Mouse (Mus musculus) MEL (cell line): ENCODE data around the gene Slc22a20. TPM values are rescaled to one million over a fixed set of nuclear protein-coding genes. Genes with fewer than 3 reads are reported as not detected.

Source experiments
- DNase-seq: peaks from one replicate; pipeline ENCODE4 v3.0.0; 2011; ENCODE audit warnings: low read depth, low spot score
- H3K27ac ChIP-seq: 2 replicates; pipeline ENCODE4 v1.5.1; 2012; ENCODE audit warnings: low read depth, mild to moderate bottlenecking, control low read depth, low read length, moderate library complexity; ENCODE audit not compliant: control insufficient read depth
- H3K27me3 ChIP-seq, 2 experiments: fragments of 150-350 bp in 1 of 2; sonication (generic) in 1 of 2; 2 replicates each; pipeline ENCODE4 v1.6.1; 2012; ENCODE audit warnings: low read length in 2 of 2, mild to moderate bottlenecking in 2 of 2, improper control_type of control experiment in 1 of 2, moderate library complexity in 1 of 2; ENCODE audit not compliant: insufficient read depth in 2 of 2, control insufficient read depth in 1 of 2
- H3K36me3 ChIP-seq, 2 experiments: 2 replicates each; pipeline ENCODE4 v1.6.1; 2012 to 2014; ENCODE audit warnings: low read length in 2 of 2, improper control_type of control experiment in 1 of 2, inconsistent platforms in 1 of 2, mild to moderate bottlenecking in 1 of 2; ENCODE audit not compliant: insufficient read depth in 2 of 2, control insufficient read depth in 1 of 2
- H3K4me1 ChIP-seq, 2 experiments: fragments of 150-350 bp in 1 of 2; sonication (generic) in 1 of 2; 2 replicates each; pipeline ENCODE4 v1.6.1; 2012; ENCODE audit warnings: low read length in 2 of 2, improper control_type of control experiment in 1 of 2, mild to moderate bottlenecking in 1 of 2; ENCODE audit not compliant: insufficient read depth in 2 of 2, control insufficient read depth in 1 of 2
- H3K4me3 ChIP-seq, 2 experiments: fragments of 150-350 bp in 1 of 2; sonication (generic) in 1 of 2; 2 replicates each; pipeline ENCODE4 v1.5.1; 2012; ENCODE audit warnings: low read depth in 2 of 2, low read length in 2 of 2, mild to moderate bottlenecking in 2 of 2, moderate library complexity in 2 of 2, control low read depth in 1 of 2, improper control_type of control experiment in 1 of 2; ENCODE audit not compliant: control insufficient read depth in 1 of 2, insufficient read depth in 1 of 2
- H3K79me2 ChIP-seq: 2 replicates; pipeline ENCODE4 v1.6.1; 2012; ENCODE audit warnings: mild to moderate bottlenecking, low read length, moderate library complexity; ENCODE audit not compliant: control insufficient read depth, poor library complexity, insufficient read depth
- H3K9ac ChIP-seq: 2 replicates; pipeline ENCODE4 v1.6.1; 2012; ENCODE audit warnings: low read depth, mild to moderate bottlenecking, control low read depth, low read length, moderate library complexity; ENCODE audit not compliant: control insufficient read depth, poor library complexity, severe bottlenecking
- H3K9me3 ChIP-seq: fragments of 150-350 bp; sonication (generic); replicated peaks from 2 replicates; pipeline ENCODE4 v1.6.1; 2012; ENCODE audit warnings: mild to moderate bottlenecking, low read length, improper control_type of control experiment, moderate library complexity; ENCODE audit not compliant: insufficient read depth
- BHLHE40 ChIP-seq: IDR thresholded peaks from 2 replicates; pipeline ENCODE4 v1.6.1; 2012; ENCODE audit warnings: low read depth, mild to moderate bottlenecking, inconsistent platforms, low read length, improper control_type of control experiment, borderline replicate concordance
- CHD1 ChIP-seq: IDR thresholded peaks from 2 replicates; pipeline ENCODE4 v1.6.1; 2012; ENCODE audit warnings: low read depth, mild to moderate bottlenecking, inconsistent platforms, low read length, improper control_type of control experiment
- CHD2 ChIP-seq: IDR thresholded peaks from 2 replicates; pipeline ENCODE4 v1.6.1; 2011; ENCODE audit warnings: low read length, improper control_type of control experiment
- ELF1 ChIP-seq: IDR thresholded peaks from 2 replicates; pipeline ENCODE4 v1.6.1; 2014; ENCODE audit warnings: low read depth, mild to moderate bottlenecking, inconsistent platforms, low read length, improper control_type of control experiment, moderate library complexity
- HCFC1 ChIP-seq: IDR thresholded peaks from 2 replicates; pipeline ENCODE4 v1.6.1; 2012; ENCODE audit warnings: low read depth, mild to moderate bottlenecking, inconsistent platforms, low read length, improper control_type of control experiment, moderate library complexity
- JUND ChIP-seq: IDR thresholded peaks from 2 replicates; pipeline ENCODE4 v1.6.1; 2011; ENCODE audit warnings: low read depth, mild to moderate bottlenecking, improper control_type of control experiment, low read length
- MAFK ChIP-seq: IDR thresholded peaks from 2 replicates; pipeline ENCODE4 v1.6.1; 2011; ENCODE audit warnings: low read depth, mild to moderate bottlenecking, low read length, improper control_type of control experiment, borderline replicate concordance
- MAX ChIP-seq: IDR thresholded peaks from 2 replicates; pipeline ENCODE4 v1.6.1; 2011; ENCODE audit warnings: low read length, improper control_type of control experiment
- MEF2A ChIP-seq: IDR thresholded peaks from 2 replicates; pipeline ENCODE4 v1.6.1; 2014; ENCODE audit warnings: low read depth, mild to moderate bottlenecking, inconsistent platforms, low read length, improper control_type of control experiment; ENCODE audit not compliant: poor library complexity, insufficient replicate concordance, severe bottlenecking; ENCODE audit errors: extremely low read depth
- MXI1 ChIP-seq: IDR thresholded peaks from 2 replicates; pipeline ENCODE4 v1.6.1; 2011; ENCODE audit warnings: mild to moderate bottlenecking, low read depth, low read length, improper control_type of control experiment
- MYB ChIP-seq: IDR thresholded peaks from 2 replicates; pipeline ENCODE4 v1.6.1; 2011; ENCODE audit warnings: mild to moderate bottlenecking, low read depth, low read length, improper control_type of control experiment
- MYC ChIP-seq: IDR thresholded peaks from 2 replicates; pipeline ENCODE4 v1.6.1; 2011; ENCODE audit warnings: low read depth, mild to moderate bottlenecking, low read length, improper control_type of control experiment, moderate library complexity
- NELFE ChIP-seq: IDR thresholded peaks from 2 replicates; pipeline ENCODE4 v1.6.1; 2011; ENCODE audit warnings: low read depth, low read length, improper control_type of control experiment
- POLR2AphosphoS2 ChIP-seq: IDR thresholded peaks from 2 replicates; pipeline ENCODE4 v1.6.1; 2011; ENCODE audit warnings: low read length, improper control_type of control experiment
- POLR2AphosphoS5 ChIP-seq: IDR thresholded peaks from 2 replicates; pipeline ENCODE4 v1.6.1; 2012; ENCODE audit warnings: low read depth, borderline replicate concordance, mild to moderate bottlenecking, inconsistent platforms, low read length, moderate library complexity, mixed read lengths
- TBP ChIP-seq: IDR thresholded peaks from 2 replicates; pipeline ENCODE4 v1.8.0; 2011; ENCODE audit warnings: low read depth, low read length, improper control_type of control experiment
- UBTF ChIP-seq: IDR thresholded peaks from 2 replicates; pipeline ENCODE4 v1.6.1; 2012; ENCODE audit warnings: low read depth, mild to moderate bottlenecking, inconsistent platforms, low read length, improper control_type of control experiment, moderate library complexity, borderline replicate concordance; ENCODE audit not compliant: insufficient read depth
- ZKSCAN1 ChIP-seq: IDR thresholded peaks from 2 replicates; pipeline ENCODE4 v1.6.1; 2012; ENCODE audit warnings: low read depth, mild to moderate bottlenecking, inconsistent platforms, low read length, improper control_type of control experiment, moderate library complexity
- ZMIZ1 ChIP-seq: IDR thresholded peaks from 2 replicates; pipeline ENCODE4 v1.6.1; 2012; ENCODE audit warnings: low read depth, mild to moderate bottlenecking, inconsistent platforms, low read length, improper control_type of control experiment, moderate library complexity
- polyA plus RNA-seq, 2 experiments: library from polyadenylated mRNA; stranded (reverse) in 1 of 2; unstranded in 1 of 2; fragments of >175 nt in 1 of 2; fragments of >200 nt in 1 of 2; gene quantifications; 2 replicates each; pipeline versions ENCODE4 v1.2.1 to v1.2.4; 2012; ENCODE audit warnings: low replicate concordance in 2 of 2, low read depth in 1 of 2; ENCODE audit not compliant: insufficient read length in 2 of 2, insufficient read depth in 1 of 2, missing spikeins in 1 of 2
- total RNA-seq: library from RNA; depleted of rRNA; stranded (reverse); fragments of 300-350 nt; gene quantifications from 2 replicates; pipeline ENCODE4 v1.2.3, GENCODE M21; 2012

Slc22a20 gene
- total and polyA plus RNA-seq, 3 experiments = not detected

DNA sequence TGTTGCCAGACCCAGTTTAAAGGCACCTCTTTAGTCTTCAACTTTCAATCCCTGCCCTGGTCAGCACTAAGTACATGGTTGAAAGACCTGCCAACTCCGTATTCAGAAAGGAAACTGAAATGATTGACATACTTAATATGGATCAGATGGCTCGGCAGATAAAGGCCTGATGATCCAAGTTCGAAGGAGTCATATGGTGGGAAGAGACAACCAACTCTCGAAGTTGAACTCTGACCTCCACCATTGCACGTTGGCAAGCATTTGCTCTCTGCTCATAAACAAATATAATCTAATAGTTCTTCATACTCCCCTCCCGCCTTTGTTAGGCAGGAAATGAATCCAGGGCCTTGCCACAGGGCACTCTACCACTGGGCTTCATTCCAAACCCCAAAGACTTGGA, 43.0 kb upstream of the Slc22a20 start:
- H3K9ac ChIP-seq = no peak overlapping the region

DNA sequence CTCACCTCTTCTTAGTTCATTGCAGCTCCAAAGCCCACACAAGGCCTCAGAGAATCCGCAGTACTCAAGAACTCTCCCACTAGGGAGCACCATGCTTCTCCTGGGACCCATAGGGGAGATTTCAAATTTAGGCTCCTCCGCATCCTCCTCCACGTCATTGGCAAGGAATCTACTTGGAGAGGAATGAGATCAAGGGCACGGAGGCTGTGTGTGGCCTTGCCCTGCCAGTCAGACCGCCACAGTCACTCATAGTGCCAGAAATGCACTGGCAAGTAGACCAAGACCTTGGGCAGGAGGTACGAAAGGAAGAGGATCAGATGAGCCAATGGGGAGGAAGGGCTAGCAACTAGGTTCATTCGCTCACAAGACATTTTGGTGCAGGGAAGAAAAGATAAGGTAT, 38.0 kb upstream of the Slc22a20 start:
- Histone ChIP-seq H3K4me1 (no peaks in the 10 kb centered on the region), H3K79me2 (no peaks in the 10 kb centered on the region), H3K27ac (no peak overlapping the region), H3K36me3 (no peaks in the 10 kb centered on the region), H3K9me3 (no peaks in the 10 kb centered on the region), H3K4me3 (no peak overlapping the region), H3K9ac (no peak overlapping the region), H3K27me3 (peaks cover 2% of the 10 kb centered on the region in 2 experiments; a peak in 3 of 4 replicates)
- no peak for DNase-seq
- TF ChIP-seq HCFC1 (no peak), MYC (no peak), MYB (no peak), MAX (no peak), MEF2A (no peak), JUND (no peak), CHD2 (no peak), ELF1 (no peak), NELFE (no peak), UBTF (no peak)
- TF ChIP-seq, all 39 proteins: peak for 0

More for the DNA sequence above, 43.0 kb upstream of the Slc22a20 start:
- peaks cover 0 to 4% of the 10 kb centered on the region in 2 experiments; a peak in 1 of 4 replicates for H3K36me3 ChIP-seq
- H3K79me2 ChIP-seq = no peaks in the 10 kb centered on the region
- no peak for TF ChIP-seq MYC
- H3K27me3 ChIP-seq = peaks cover 2% of the 10 kb centered on the region in 2 experiments; a peak in 3 of 4 replicates
- no peaks in the 10 kb centered on the region for H3K9me3 ChIP-seq
- peaks cover 0 to 10% of the 10 kb centered on the region in 2 experiments; a peak in 3 of 4 replicates for H3K4me1 ChIP-seq
- no peak for DNase-seq
- no peak overlapping the region for H3K27ac ChIP-seq
- no peak overlapping the region for H3K4me3 ChIP-seq

DNA sequence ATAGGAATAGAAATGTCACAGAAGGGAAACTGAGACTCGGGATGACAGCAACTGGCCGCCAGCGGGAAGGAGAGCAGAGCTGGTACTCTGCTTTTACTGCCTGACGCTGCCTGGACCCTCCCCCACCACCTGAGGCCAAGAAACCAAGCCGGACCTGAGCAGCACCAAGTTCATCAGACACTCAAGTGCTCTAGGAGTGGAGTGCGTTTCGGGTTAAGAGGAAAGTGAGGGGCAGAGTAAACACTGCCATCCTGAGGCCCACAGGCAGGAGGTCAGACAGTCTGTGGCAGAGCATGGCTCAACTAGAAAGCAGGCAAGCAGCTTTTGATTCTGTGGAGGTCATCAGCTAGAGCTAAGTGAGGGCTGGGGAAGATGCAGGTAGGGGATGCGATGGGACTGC, 37.1 kb upstream of the Slc22a20 start:
- Histone ChIP-seq H3K36me3 (peaks cover 0 to 5% of the 10 kb centered on the region in 2 experiments; a peak in 2 of 4 replicates), H3K4me3 (no peak overlapping the region), H3K9ac (no peak overlapping the region), H3K4me1 (peaks cover 0 to under 1% of the 10 kb centered on the region in 2 experiments; a peak in 1 of 4 replicates), H3K27ac (no peak overlapping the region)
- TF ChIP-seq POLR2AphosphoS2 (no peak), CHD1 (no peak), MXI1 (no peak), POLR2AphosphoS5 (no peak), ZKSCAN1 (no peak), ELF1 (no peak), MAFK (no peak), TBP (no peak), ZMIZ1 (no peak), BHLHE40 (no peak), NELFE (no peak), MYC (no peak)
- TF ChIP-seq, all 39 proteins: peak for 0
- no peaks in the 10 kb centered on the region for H3K79me2 ChIP-seq
- DNase-seq = no peak
- no peaks in the 10 kb centered on the region for H3K9me3 ChIP-seq
- peaks cover under 1 to 2% of the 10 kb centered on the region in 2 experiments; a peak in 3 of 4 replicates for H3K27me3 ChIP-seq
